Comparison of ENCODE assay signal across 9 mouse cellular contexts in the genomic region with DNA sequence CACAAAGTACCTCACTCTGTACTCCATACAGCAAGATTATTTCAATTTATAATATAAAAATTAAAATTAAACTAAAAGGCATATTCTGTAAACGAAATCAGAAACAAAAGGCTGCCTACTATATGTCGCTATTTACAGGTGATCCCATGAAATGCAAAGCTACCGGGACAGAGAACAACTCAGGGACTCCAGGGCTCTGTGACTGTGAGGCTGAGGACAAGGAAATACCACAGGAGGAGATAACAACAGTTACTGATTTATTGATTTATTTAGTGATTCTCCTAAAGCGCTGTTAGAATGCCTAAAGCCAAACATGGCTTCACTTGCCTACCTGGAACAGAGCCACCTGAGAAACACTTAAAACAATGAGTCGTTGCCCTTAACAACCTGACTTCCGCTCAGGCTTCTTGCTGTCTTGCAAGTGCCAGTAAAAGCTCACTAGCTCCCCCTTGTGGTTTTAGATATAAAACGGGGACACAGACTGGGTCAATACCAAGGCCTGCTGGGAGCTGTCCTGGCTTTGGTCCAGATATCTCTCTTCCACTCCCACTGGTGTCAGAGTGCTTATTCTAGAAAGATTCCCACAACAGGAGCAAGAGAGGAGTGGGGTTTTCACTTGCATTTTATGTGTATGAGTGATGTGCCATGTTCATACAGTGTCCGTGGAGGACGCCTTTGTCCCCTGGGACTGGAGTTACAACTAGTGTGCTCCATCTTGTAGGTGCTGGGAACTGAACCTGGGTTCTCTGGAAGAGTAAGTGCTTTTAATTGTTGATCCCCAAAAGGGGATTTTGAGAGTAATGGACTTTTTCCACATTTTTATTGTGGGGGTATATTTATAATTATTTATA. TPM values are rescaled to one million over a fixed set of nuclear protein-coding genes. Genes with fewer than 3 reads are reported as not detected.
DNase-seq lines count a peak whose midpoint lies in the region; ATAC-seq lines count a peak whose summit lies in the region.
"Had no signal": no experiment of that assay in that cellular context is flagged by ENCODE, and none has a peak within 500 bp of the region (broad histone marks: within the 10 kb centered on the region; RNA-seq: fewer than 3 reads in every experiment).

No protein-coding gene starts in this region.

- 37% methylated on average over 9 of the region's 9 CpGs for WGBS in embryonic facial prominence, embryonic 10.5 days
- WGBS in heart, embryonic 10.5 days, result 36% methylated on average over 9 of the region's 9 CpGs
- WGBS in limb, embryonic 12.5 days, result 38% methylated on average over 9 of the region's 9 CpGs
- 33% methylated on average over 9 of the region's 9 CpGs for WGBS in midbrain, embryonic 16.5 days

- no peaks in the 10 kb centered on the region for H3K27me3 ChIP-seq in embryonic facial prominence, embryonic 10.5 days (replicated peaks; ENCODE audit: low read depth, poor library complexity, severe bottlenecking)
- no peaks in the 10 kb centered on the region for H3K27me3 ChIP-seq in heart, embryonic 10.5 days (ENCODE audit: insufficient read depth, poor library complexity, severe bottlenecking)
- no peaks in the 10 kb centered on the region for H3K27me3 ChIP-seq in limb, embryonic 12.5 days
- H3K27me3 ChIP-seq in midbrain, embryonic 16.5 days (ENCODE audit: control insufficient read depth, insufficient read depth, low read depth, low read length), result no peaks in the 10 kb centered on the region
- H3K27me3 ChIP-seq: embryonic facial prominence, embryonic 12.5 days had no signal

- no peaks in the 10 kb centered on the region for H3K36me3 ChIP-seq in embryonic facial prominence, embryonic 10.5 days (replicated peaks)
- no peaks in the 10 kb centered on the region for H3K36me3 ChIP-seq in heart, embryonic 10.5 days
- no peaks in the 10 kb centered on the region for H3K36me3 ChIP-seq in limb, embryonic 12.5 days
- H3K36me3 ChIP-seq in midbrain, embryonic 16.5 days (ENCODE audit: control insufficient read depth, insufficient read depth, low read length), result no peaks in the 10 kb centered on the region
- H3K36me3 ChIP-seq: embryonic facial prominence, embryonic 12.5 days had no signal

- no peaks in the 10 kb centered on the region for H3K9me3 ChIP-seq in embryonic facial prominence, embryonic 10.5 days
- no peaks in the 10 kb centered on the region for H3K9me3 ChIP-seq in heart, embryonic 10.5 days
- H3K9me3 ChIP-seq in limb, embryonic 12.5 days, result no peaks in the 10 kb centered on the region
- H3K9me3 ChIP-seq in midbrain, embryonic 16.5 days (replicated peaks; ENCODE audit: control insufficient read depth, low read length, poor library complexity, severe bottlenecking), result no peaks in the 10 kb centered on the region
- H3K9me3 ChIP-seq: embryonic facial prominence, embryonic 12.5 days had no signal

- ATAC-seq in limb, embryonic 12.5 days (ENCODE audit: insufficient number of reproducible peaks, insufficient read depth, low FRiP score, low TSS enrichment, low read depth), result no peak
- peak; percentile 71; the same call in 1 of the 2 replicates for ATAC-seq in midbrain, embryonic 16.5 days

- peak; percentile 80 to 83 for DNase-seq in B cell, adult 2 months
- peak; percentile 70 for DNase-seq in adrenal gland, postnatal 10 days
- DNase-seq in embryonic facial prominence, embryonic 10.5 days (ENCODE audit: low spot score), result peak; percentile 75
- peak; percentile 89 for DNase-seq in heart, embryonic 10.5 days (ENCODE audit: low spot score)
- DNase-seq in kidney, adult 9 months, result peak; percentile 93
- DNase-seq in spleen, postnatal 4 days (ENCODE audit: low spot score in 2 of 2), result peak; percentile 69 to 78

- peaks cover 10% of the 10 kb centered on the region for H3K4me1 ChIP-seq in embryonic facial prominence, embryonic 10.5 days
- peaks cover 30% of the 10 kb centered on the region for H3K4me1 ChIP-seq in heart, embryonic 10.5 days
- H3K4me1 ChIP-seq in limb, embryonic 12.5 days (replicated peaks), result peaks cover 4% of the 10 kb centered on the region
- peaks cover 5% of the 10 kb centered on the region; the same call in 1 of the 2 replicates for H3K4me1 ChIP-seq in midbrain, embryonic 16.5 days (ENCODE audit: control insufficient read depth, insufficient read depth, low read length)

- H3K4me3 ChIP-seq in embryonic facial prominence, embryonic 10.5 days, result no peak overlapping the region
- no peak overlapping the region for H3K4me3 ChIP-seq in heart, embryonic 10.5 days
- no peak overlapping the region for H3K4me3 ChIP-seq in limb, embryonic 12.5 days (replicated peaks)
- no peak overlapping the region for H3K4me3 ChIP-seq in midbrain, embryonic 16.5 days (ENCODE audit: low read depth, low read length)
- H3K4me3 ChIP-seq: embryonic facial prominence, embryonic 12.5 days had no signal

- H3K4me2 ChIP-seq in limb, embryonic 12.5 days, result 0 out of 2 replicates have a peak overlapping the region, but pooled peaks have one; percentile 8
- H3K4me2 ChIP-seq in midbrain, embryonic 16.5 days (ENCODE audit: low read length), result 0 out of 2 replicates have a peak overlapping the region, but pooled peaks have one; percentile 22
- H3K4me2 ChIP-seq: embryonic facial prominence, embryonic 12.5 days had no signal

- no peak overlapping the region for H3K27ac ChIP-seq in embryonic facial prominence, embryonic 10.5 days (replicated peaks)
- H3K27ac ChIP-seq in heart, embryonic 10.5 days, result no peak overlapping the region
- no peak overlapping the region for H3K27ac ChIP-seq in limb, embryonic 12.5 days
- H3K27ac ChIP-seq in midbrain, embryonic 16.5 days (ENCODE audit: low read length), result no peak overlapping the region
- H3K27ac ChIP-seq: embryonic facial prominence, embryonic 12.5 days had no signal

- no peak overlapping the region for H3K9ac ChIP-seq in limb, embryonic 12.5 days (replicated peaks)
- H3K9ac ChIP-seq in midbrain, embryonic 16.5 days (ENCODE audit: low read depth, low read length), result no peak overlapping the region
- H3K9ac ChIP-seq: embryonic facial prominence, embryonic 12.5 days had no signal

RNA-seq across cellular contexts. Expression of a gene that starts 27.5 kb away (rescaled TPM):
- 10 to 100 TPM; 14.6 to 22.4 TPM for total RNA-seq in adrenal gland, postnatal 10 days (2021)
- 28.4 and 30.2 TPM in 2 replicates for polyA plus RNA-seq in embryonic facial prominence, embryonic 10.5 days (2016; fragmentation: Nextera tagmentation; extraction: Ambion mirVana)
- polyA plus RNA-seq in heart, embryonic 10.5 days (2016; fragmentation: Nextera tagmentation; extraction: Ambion mirVana), result 24.2 and 27.0 TPM in 2 replicates
- 33.6 and 35.3 TPM in 2 replicates for polyA plus RNA-seq in limb, embryonic 12.5 days (2016; fragmentation: Nextera tagmentation; extraction: Ambion mirVana)
- 134 and 144 TPM in 2 replicates for polyA plus RNA-seq in midbrain, embryonic 16.5 days (2015; fragmentation: Nextera tagmentation; extraction: Ambion mirVana)

RNA-seq across cellular contexts. Expression of a gene that starts 30.9 kb away (rescaled TPM):
- 10 to 100 TPM; 21.8 to 25.6 TPM for total RNA-seq in adrenal gland, postnatal 10 days (2021)
- polyA plus RNA-seq in embryonic facial prominence, embryonic 10.5 days (2016; fragmentation: Nextera tagmentation; extraction: Ambion mirVana), result 17.2 and 17.6 TPM in 2 replicates
- polyA plus RNA-seq in heart, embryonic 10.5 days (2016; fragmentation: Nextera tagmentation; extraction: Ambion mirVana), result 14.7 and 17.6 TPM in 2 replicates
- polyA plus RNA-seq in limb, embryonic 12.5 days (2016; fragmentation: Nextera tagmentation; extraction: Ambion mirVana), result 16.1 and 18.4 TPM in 2 replicates
- polyA plus RNA-seq in midbrain, embryonic 16.5 days (2015; fragmentation: Nextera tagmentation; extraction: Ambion mirVana), result 3.5 and 3.9 TPM in 2 replicates

RNA-seq across cellular contexts. Expression of a gene that starts 32.5 kb away (rescaled TPM):
- 10 to 100 TPM; 49.1 to 49.2 TPM for total RNA-seq in adrenal gland, postnatal 10 days (2021)
- polyA plus RNA-seq in embryonic facial prominence, embryonic 10.5 days (2016; fragmentation: Nextera tagmentation; extraction: Ambion mirVana), result 7.0 and 11.9 TPM in 2 replicates
- 35.7 and 36.1 TPM in 2 replicates for polyA plus RNA-seq in heart, embryonic 10.5 days (2016; fragmentation: Nextera tagmentation; extraction: Ambion mirVana)
- 30.1 and 34.7 TPM in 2 replicates for polyA plus RNA-seq in limb, embryonic 12.5 days (2016; fragmentation: Nextera tagmentation; extraction: Ambion mirVana)
- 4.8 and 5.1 TPM in 2 replicates for polyA plus RNA-seq in midbrain, embryonic 16.5 days (2015; fragmentation: Nextera tagmentation; extraction: Ambion mirVana)
